27 mouse cellular contexts compared by ENCODE assay signal in the genomic region with DNA sequence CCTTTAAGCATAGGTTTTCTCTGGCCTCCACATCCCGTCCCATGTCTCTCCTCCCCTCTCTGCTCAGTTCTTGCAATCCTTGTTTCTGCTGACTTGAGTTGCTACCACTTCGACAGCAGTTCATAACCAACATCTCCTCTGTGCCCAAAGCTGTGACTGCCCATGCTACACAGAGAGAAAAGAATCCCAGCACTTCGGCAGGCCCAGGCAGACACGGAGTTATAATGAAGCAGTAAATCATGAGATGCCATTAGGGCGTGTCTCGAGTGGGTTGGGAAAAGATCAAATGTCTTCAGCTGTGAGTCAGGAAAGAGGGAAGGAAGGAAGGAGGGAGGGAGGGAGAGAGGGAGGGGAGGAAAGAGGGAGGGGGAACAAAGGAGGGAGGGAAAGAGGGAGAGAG. TPM values are rescaled to one million over a fixed set of nuclear protein-coding genes. Genes with fewer than 3 reads are reported as not detected.
DNase-seq lines count a peak whose midpoint lies in the region; ATAC-seq and TF ChIP-seq lines count a peak whose summit lies in the region.
"Had no signal": no experiment of that assay in that cellular context is flagged by ENCODE, and none has a peak within 500 bp of the region (broad histone marks: within the 10 kb centered on the region; RNA-seq: fewer than 3 reads in every experiment).

No protein-coding gene starts in this region.

- H3K4me1 ChIP-seq in kidney, embryonic 14.5 days (ENCODE audit: control insufficient read depth, insufficient read depth, low read length) = no peaks in the 10 kb centered on the region
- no peaks in the 10 kb centered on the region; the same call in 1 of the 2 replicates for H3K4me1 ChIP-seq in heart, embryonic 10.5 days
- H3K4me1 ChIP-seq: midbrain, embryonic 15.5 days; stomach, embryonic 15.5 days had no signal

- no peaks in the 10 kb centered on the region for H3K79me2 ChIP-seq in myocyte (ENCODE audit: control insufficient read depth, insufficient read depth)

- no peak overlapping the region for H3K27ac ChIP-seq in kidney, embryonic 14.5 days (ENCODE audit: low read depth, low read length)
- no peak overlapping the region for H3K27ac ChIP-seq in heart, embryonic 10.5 days
- H3K27ac ChIP-seq: gastrocnemius, adult 2 months; hindbrain, embryonic 14.5 days; left cerebral cortex, adult 2 months; liver, embryonic 13.5 days; midbrain, embryonic 15.5 days had no signal

- H3K9me3 ChIP-seq in kidney, embryonic 14.5 days (ENCODE audit: control insufficient read depth, low read length) = no peaks in the 10 kb centered on the region
- H3K9me3 ChIP-seq in heart, embryonic 10.5 days = no peaks in the 10 kb centered on the region
- H3K9me3 ChIP-seq: liver, embryonic 13.5 days; midbrain, embryonic 15.5 days; stomach, embryonic 15.5 days had no signal

- no peaks in the 10 kb centered on the region for H3K27me3 ChIP-seq in kidney, embryonic 14.5 days (ENCODE audit: control insufficient read depth, insufficient read depth, low read length)
- no peaks in the 10 kb centered on the region for H3K27me3 ChIP-seq in myocyte (ENCODE audit: control insufficient read depth, insufficient read depth, insufficient read length)
- H3K27me3 ChIP-seq in heart, embryonic 10.5 days (ENCODE audit: insufficient read depth, poor library complexity, severe bottlenecking) = no peaks in the 10 kb centered on the region
- H3K27me3 ChIP-seq: heart, embryonic 12.5 days; midbrain, embryonic 15.5 days; Patski; stomach, embryonic 15.5 days had no signal

- H3K4me2 ChIP-seq in kidney, embryonic 14.5 days (replicated peaks; ENCODE audit: low read depth, low read length) = no peak overlapping the region
- H3K4me2 ChIP-seq in myocyte (ENCODE audit: low read depth) = peak overlapping the region; percentile 78
- H3K4me2 ChIP-seq: heart, embryonic 12.5 days; hindbrain, embryonic 14.5 days; liver, embryonic 13.5 days; lung, embryonic 14.5 days; midbrain, embryonic 15.5 days; stomach, embryonic 15.5 days had no signal

- H3K36me3 ChIP-seq in kidney, embryonic 14.5 days (ENCODE audit: control insufficient read depth, insufficient read depth, low read length) = no peaks in the 10 kb centered on the region
- no peaks in the 10 kb centered on the region for H3K36me3 ChIP-seq in myocyte (ENCODE audit: control insufficient read depth, insufficient read depth)
- no peaks in the 10 kb centered on the region for H3K36me3 ChIP-seq in heart, embryonic 10.5 days
- H3K36me3 ChIP-seq: heart, embryonic 12.5 days; liver, embryonic 13.5 days; midbrain, embryonic 15.5 days; stomach, embryonic 15.5 days had no signal

- no peak overlapping the region for H3K9ac ChIP-seq in kidney, embryonic 14.5 days (ENCODE audit: low read depth, low read length)
- H3K9ac ChIP-seq: heart, embryonic 12.5 days; hindbrain, embryonic 14.5 days; liver, embryonic 13.5 days; lung, embryonic 14.5 days; midbrain, embryonic 15.5 days; stomach, embryonic 15.5 days had no signal

- peak; percentile 45 for TF ChIP-seq POLR2A in myocyte (IDR thresholded peaks at IDR 0.05; ENCODE audit: insufficient read length, low read depth)

- DNase-seq in kidney, postnatal 10 days = no peak
- DNase-seq in NIH3T3 (ENCODE audit: low read depth) = peak; percentile 86
- DNase-seq in fibroblast of lung, adult 2 months (ENCODE audit: low read depth) = peak; percentile 28
- DNase-seq in heart, embryonic 10.5 days (ENCODE audit: low spot score) = no peak
- DNase-seq in heart, postnatal 14 days = no peak
- no peak for DNase-seq in adipocyte (ENCODE audit: low spot score)
- DNase-seq: adrenal gland, postnatal 25 days; cerebellum, adult 18-20 months; gastrocnemius, adult 2 months; kidney, postnatal 36 days; left cerebral cortex, postnatal 4 days; liver, embryonic 13.5 days; lung, embryonic 14.5 days; lung, postnatal 36 days; retina, postnatal 1 day had no signal

- intact Hi-C loops in heart, postnatal 14 days (cut with DNase I) = no loop called here

- 21% methylated on average over 6 of the region's 6 CpGs for WGBS in kidney, embryonic 14.5 days
- 60% methylated on average over 6 of the region's 6 CpGs for WGBS in heart, embryonic 10.5 days

- peak; percentile 46; the same call in 1 of the 2 replicates for ATAC-seq in kidney, embryonic 14.5 days (ENCODE audit: low FRiP score, low TSS enrichment)
- ATAC-seq: forebrain, embryonic 16.5 days; midbrain, embryonic 15.5 days; Patski had no signal

- no peak overlapping the region for H3ac ChIP-seq in myocyte (ENCODE audit: control insufficient read depth, insufficient read length)

- H3K4me3 ChIP-seq in kidney, embryonic 14.5 days (ENCODE audit: low read length) = no peak overlapping the region
- no peak overlapping the region for H3K4me3 ChIP-seq in myocyte
- H3K4me3 ChIP-seq in heart, embryonic 10.5 days = no peak overlapping the region
- H3K4me3 ChIP-seq: gastrocnemius, adult 2 months; heart, embryonic 12.5 days; left cerebral cortex, adult 2 months; liver, embryonic 13.5 days; midbrain, embryonic 15.5 days; stomach, embryonic 15.5 days had no signal

TF ChIP-seq in myocyte, 11 proteins besides CTCF, POLR2A, EP300 and RAD21:
- no peak for TF ChIP-seq USF1 (IDR thresholded peaks at IDR 0.05; ENCODE audit: low read depth)
- no peak for TF ChIP-seq SRF (IDR thresholded peaks at IDR 0.05; ENCODE audit: control insufficient read depth, insufficient read length, low read depth)
- no peak for TF ChIP-seq MAX (IDR thresholded peaks at IDR 0.05; ENCODE audit: low read depth)
- TF ChIP-seq E2F4 (IDR thresholded peaks at IDR 0.05; ENCODE audit: insufficient read depth) = no peak
- no peak for TF ChIP-seq TCF3 (IDR thresholded peaks at IDR 0.05; ENCODE audit: insufficient read length, low read depth)
- TF ChIP-seq MYOG (IDR thresholded peaks at IDR 0.05; ENCODE audit: control insufficient read depth in 1 of 3, insufficient read depth in 1 of 3, insufficient read length in 2 of 3, low read depth in 2 of 3) = no peak

RNA-seq across cellular contexts. Expression of a gene that starts 12.9 kb away (rescaled TPM):
- 32.9 and 39.6 TPM in 2 replicates for polyA plus RNA-seq in kidney, embryonic 14.5 days (2014; fragmentation: Nextera tagmentation; extraction: Ambion mirVana)
- 15.3 TPM for polyA plus RNA-seq in myocyte (2012; fragmentation: generic; extraction: Trizol)
- 32.3 and 39.8 TPM in 2 replicates for polyA plus RNA-seq in heart, embryonic 10.5 days (2016; fragmentation: Nextera tagmentation; extraction: Ambion mirVana)
- 10 to 100 TPM; 12.4 to 14.9 TPM for total RNA-seq in heart, postnatal 14 days (2021)

RNA-seq across cellular contexts. Expression of a gene that starts 24.3 kb away (rescaled TPM):
- 2,845 and 3,531 TPM in 2 replicates for polyA plus RNA-seq in kidney, embryonic 14.5 days (2014; fragmentation: Nextera tagmentation; extraction: Ambion mirVana)
- 597 TPM for polyA plus RNA-seq in myocyte (2012; fragmentation: generic; extraction: Trizol)
- polyA plus RNA-seq in heart, embryonic 10.5 days (2016; fragmentation: Nextera tagmentation; extraction: Ambion mirVana) = 1,530 and 1,842 TPM in 2 replicates
- total RNA-seq in heart, postnatal 14 days (2021) = 100 to 1,000 TPM; 659 to 710 TPM

RNA-seq across cellular contexts. Expression of a gene that starts 54.9 kb away (rescaled TPM):
- not detected in 2 replicates for polyA plus RNA-seq in kidney, embryonic 14.5 days (2014; fragmentation: Nextera tagmentation; extraction: Ambion mirVana)
- polyA plus RNA-seq in myocyte (2012; fragmentation: generic; extraction: Trizol) = not detected
- 0.23 TPM in 2 replicates for polyA plus RNA-seq in heart, embryonic 10.5 days (2016; fragmentation: Nextera tagmentation; extraction: Ambion mirVana)
- under 1 TPM in 1 of 2 experiments, not detected in 1; 0.07 TPM for total RNA-seq in heart, postnatal 14 days (2021)
- total RNA-seq: gastrocnemius, adult 2 months; heart, postnatal 25 days; megakaryocyte-erythroid progenitor cell, adult 5-6 weeks had no signal
- polyA plus RNA-seq: liver, embryonic 13.5 days; lung, embryonic 14.5 days; neural tube, embryonic 11.5 days; stomach, embryonic 15.5 days had no signal

Comparison
In these comparisons a context has a peak if more than half of its experiments do, and no peak if none do; other contexts are left out.
1. DNase-seq: peak in NIH3T3 (single experiment) and fibroblast of lung, adult 2 months (single experiment); none in kidney, postnatal 10 days (single experiment), heart, embryonic 10.5 days (single experiment), heart, postnatal 14 days (0 of 2) and adipocyte (single experiment).